Mouse (Mus musculus) c-Kit-negative CD71-positive TER-119-positive erythroid progenitor cells, embryonic 14.5 days (primary cell): ENCODE measurements around the gene Ube2h.

ENCODE experiments used
- DNase-seq: peaks from one replicate; pipeline ENCODE4 v3.0.0-alpha.2; 2013; ENCODE audit warnings: low read depth, low spot score

The Ube2h gene

DNA sequence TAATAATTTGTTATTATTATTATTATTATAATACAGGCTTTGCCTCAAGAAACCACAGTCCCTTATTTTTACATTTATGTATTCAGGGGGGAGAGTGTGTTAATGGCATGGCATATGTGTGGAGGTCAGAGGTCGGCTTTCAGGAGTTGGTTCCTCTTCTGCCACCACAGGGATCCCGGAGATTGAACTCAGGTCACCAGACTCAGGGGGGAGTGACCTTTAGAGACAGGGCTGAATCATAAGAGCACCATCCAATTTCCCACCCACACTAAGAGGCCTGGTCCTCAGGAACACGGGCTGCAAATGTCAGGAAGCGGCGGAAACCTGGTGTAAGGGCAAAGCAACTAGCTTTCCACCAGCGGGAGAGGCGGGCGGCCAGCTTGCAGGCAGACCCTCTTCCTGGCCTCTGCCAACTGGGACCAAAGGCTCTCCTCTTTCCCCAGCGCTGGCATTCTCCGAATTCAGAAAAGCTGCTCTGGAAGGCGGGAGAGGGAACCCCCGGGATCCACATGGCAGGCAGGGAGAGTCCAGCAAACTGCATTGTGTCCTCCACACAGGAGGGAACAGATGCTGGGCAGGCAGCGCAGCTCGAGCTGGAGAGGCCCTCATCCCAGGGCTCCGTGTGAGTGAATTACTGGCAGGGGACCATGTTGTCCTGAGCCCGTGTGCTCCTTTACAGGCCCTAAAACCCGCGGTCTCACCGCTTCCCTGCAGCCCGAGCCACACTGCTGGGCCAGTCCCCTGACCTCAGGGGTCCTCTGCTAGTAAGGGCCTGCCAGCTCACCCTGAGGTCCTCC lies 99.8 kb downstream of the Ube2h start:
- no peak for DNase-seq

DNA sequence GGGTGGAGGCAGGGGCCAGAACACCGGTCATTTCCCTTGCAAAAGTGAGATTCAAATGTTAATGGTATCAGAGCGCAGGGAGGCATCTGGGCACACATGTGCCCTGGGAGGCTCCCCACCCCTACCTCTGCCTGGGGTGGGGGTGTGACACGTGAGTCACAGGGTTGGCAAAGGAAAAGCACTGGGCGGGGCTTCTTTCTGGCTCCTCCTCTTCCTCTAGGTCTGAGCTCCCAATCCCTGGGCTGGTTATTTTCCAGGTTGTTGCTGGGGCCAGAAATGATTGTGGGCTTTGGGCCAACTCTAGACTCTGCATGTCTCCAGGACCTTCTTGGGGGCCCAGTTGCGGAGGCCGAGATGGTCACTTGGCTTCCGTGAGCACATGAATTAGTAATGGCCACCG lies 108.2 kb downstream of the Ube2h start:
- no peak for DNase-seq

DNA sequence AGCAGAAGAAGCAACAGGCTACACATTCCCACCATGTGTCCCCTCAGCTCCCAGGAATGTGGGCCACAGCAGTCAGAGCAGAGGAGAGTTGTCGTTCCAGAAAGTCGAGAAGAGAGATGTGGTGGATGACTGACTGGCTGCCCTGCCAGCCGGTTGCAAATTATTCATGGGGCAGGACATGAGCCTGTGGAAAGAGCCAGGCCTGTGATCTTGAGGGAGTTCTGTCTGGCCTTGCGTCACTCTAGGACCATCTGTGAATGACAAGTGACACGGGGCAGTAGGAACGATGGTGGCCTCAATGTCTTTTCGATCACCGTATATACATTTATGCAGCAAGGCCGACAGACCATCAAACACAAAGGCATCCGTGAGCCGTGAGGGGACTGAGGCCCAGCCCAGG lies 108.7 kb downstream of the Ube2h start:
- DNase-seq: no peak

DNA sequence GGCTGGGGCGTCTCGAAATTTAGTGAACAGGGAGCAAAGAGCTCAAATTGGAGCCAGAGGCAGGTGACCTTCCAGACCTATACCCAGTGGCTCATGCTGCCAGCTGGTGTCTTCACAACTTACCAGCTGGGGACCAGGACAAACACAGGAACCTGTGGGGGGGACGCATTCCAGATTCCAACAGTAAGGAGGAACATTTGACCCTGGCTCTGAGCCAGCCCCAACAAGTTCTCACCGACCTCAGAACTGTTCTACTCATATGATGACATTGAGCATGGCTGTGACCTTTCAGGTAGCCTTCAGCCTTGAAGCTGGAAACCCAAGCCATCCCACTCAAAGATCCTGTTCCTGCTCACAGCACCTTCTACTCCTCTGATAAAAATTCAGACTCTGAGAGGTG lies 120.7 kb downstream of the Ube2h start:
- DNase-seq: no peak

DNA sequence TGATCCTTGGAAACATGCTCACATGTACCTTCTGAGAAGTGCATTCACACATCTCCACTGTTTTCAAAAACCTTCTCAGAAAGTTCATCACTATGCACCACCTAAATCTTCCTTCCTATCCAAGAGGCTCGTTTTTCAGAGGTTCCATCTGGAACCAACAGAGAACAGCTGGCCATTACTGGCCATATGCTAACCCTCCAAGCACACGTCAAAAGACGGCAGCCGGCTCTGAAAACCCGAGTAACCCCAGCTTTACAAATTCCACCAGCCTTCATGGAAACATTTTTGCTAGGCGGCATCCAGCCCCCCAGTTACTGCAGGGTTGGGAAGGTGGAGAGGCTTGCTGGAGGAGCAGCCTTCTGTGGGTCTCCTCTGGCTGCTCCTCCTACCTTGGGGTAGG lies 122.3 kb downstream of the Ube2h start:
- no peak for DNase-seq

DNA sequence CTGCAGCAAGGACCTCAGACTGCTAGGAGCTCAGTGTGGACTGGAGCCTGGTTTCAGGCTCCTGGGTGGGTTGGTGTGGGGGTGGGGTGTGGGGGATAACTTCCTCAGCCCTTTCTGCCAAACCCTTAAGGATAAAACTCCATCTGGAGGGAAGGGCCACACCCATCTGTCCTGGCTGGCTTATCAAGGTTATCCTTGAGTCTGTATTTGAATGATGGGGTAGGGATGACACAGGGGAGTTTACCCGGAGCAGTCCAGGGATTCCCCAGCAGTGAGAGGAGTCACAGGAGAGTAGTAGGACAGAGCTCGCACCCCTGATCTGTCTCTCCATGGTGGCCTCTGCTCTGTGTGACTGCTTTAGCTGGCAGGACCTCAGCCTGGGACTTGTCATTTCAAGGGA lies 124.0 kb downstream of the Ube2h start:
- no peak for DNase-seq

DNA sequence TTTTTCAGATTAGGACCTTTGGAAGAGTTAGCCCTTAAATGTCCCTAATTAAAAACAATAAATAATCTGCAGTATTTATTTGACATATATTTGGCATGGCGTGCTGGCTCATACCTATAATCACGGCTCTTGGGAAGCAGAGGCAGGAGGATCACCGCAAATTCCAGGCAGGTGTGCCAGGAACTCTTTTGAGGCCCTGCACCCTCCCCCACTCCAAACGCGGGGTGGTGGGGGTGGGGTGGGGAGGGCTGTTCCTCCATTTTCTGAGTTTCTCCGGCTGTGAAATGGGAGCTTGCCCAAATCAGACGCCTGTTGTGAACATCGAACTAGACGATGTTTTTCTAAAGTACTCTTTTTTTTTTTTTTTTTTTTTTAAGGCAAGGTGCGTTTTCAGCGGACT lies 125.3 kb downstream of the Ube2h start:
- no peak for DNase-seq

DNA sequence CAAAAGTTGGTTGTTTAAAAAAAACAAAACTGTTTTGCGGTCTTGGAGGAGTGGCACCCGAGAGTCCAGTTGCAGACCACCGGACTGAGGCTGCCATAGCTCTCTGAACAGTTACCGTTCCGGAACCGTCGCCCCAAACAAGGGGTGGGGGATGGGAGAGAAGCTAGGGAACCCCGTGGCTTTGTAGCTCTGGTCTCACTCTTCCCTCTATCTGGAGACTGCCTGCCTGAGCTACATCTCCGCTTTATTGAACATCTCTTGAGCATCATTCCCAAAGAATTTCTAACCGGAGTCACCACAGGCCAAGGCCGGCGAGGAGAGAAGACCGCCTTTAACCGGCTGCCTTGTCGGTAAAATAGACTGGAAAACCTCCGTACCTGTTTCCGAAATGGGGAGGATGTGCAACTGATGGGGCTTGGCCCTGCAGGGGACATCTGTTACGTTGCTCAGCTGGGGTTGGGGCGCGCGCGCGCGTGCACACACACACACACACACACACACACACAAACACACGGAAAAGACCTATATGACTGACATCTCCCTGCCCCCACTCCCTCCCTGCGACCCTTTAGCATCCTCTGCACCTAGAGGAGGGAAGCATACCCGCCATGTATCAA lies 126.2 kb downstream of the Ube2h start:
- no peak for DNase-seq

DNA sequence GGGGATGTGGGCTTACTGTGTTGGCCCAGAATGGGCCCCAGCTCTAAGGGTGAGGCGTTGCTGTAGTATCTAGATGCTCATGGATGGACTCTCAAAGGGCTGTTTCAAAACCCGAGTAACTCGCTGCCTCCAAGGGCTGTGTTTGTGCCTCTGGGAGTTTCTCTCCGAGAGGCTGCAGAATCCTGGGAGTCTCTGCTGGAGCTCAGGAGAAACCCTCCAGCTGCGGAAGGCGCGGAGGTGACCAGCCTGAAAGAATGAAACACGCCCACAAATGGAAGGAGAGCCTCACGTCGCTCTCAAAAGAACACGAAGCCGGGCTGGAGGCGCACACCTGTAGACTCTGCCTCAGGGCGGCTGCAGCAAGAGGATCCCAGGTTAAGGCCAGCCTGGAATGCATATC lies 127.0 kb downstream of the Ube2h start:
- DNase-seq: no peak

DNA sequence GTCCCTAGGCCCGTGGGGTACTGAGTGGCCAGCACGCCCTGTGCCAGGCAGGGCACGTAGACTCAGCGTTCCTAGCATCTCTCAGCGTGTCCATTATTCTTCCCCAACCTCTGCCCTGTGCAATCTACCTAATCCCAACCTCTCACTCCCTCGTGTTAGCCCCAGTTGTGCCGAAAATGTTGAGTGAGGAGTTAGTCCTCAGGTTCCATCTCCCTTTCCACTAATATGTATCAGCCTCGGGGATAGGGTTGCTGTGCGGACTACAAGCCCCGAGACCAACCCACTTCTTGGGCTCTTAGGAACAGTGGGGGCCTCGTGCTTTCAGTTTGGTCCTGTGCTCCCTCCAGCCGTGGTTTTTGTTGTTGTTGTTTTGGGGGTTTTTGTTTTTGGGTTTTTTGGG lies 127.8 kb downstream of the Ube2h start:
- DNase-seq: no peak

DNA sequence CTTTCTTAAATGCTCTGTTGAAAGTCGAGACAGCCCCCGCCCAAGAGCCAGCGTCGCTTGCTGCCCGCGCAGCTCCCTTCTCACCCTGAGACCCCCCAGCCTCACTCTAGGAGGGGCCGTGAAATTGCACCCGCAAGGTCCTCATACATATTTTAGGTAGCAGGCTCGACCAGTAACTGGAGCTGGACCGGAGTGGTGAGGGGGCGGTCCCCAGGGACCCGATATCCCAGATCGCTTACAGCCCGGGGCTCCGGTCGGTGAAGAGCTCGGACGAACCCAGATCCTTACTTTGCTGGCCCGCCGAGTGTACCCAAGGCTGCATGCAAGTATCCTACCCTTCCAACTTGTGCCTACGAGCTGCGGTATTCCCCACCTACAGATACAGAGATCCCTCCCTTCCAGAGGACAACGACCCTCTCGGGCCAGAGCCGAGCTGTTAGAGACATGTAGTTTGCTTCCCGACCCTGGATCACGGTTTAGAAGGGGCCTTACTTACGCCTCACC lies 128.4 kb downstream of the Ube2h start:
- no peak for DNase-seq

DNA sequence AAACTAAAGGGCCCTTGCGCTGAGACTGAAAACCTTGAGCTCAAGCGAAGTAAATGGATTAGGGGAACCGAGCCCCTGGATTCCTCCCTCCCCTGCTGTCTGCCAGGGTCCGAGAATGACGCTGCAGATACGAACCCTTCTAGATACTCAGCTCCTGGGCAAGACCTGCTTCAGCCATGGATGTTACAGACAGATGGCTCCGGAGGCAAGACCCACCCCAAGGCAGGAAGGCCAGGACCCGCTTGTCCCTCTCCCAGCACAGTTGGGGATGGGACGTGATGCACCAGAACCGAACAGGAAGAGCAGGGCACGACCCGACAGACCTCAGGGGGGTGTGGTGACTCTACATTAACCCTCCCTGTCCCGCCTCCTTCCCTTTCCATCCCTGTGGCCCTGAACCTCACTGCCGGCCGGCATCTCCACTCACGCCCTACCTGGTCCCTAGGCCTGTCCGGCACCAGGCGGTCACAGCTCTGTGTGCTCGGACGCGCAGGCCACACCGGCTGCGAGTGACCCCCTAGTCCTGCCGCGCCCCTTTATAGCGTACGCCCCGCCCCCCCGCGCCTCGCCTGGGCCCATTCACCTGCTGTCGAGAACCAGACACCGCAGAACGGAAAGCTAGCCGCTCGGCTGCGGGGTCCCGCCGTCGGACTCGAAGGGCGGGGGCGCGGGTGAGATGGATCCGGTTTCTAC lies 129.0 kb downstream of the Ube2h start:
- DNase-seq: no peak

DNA sequence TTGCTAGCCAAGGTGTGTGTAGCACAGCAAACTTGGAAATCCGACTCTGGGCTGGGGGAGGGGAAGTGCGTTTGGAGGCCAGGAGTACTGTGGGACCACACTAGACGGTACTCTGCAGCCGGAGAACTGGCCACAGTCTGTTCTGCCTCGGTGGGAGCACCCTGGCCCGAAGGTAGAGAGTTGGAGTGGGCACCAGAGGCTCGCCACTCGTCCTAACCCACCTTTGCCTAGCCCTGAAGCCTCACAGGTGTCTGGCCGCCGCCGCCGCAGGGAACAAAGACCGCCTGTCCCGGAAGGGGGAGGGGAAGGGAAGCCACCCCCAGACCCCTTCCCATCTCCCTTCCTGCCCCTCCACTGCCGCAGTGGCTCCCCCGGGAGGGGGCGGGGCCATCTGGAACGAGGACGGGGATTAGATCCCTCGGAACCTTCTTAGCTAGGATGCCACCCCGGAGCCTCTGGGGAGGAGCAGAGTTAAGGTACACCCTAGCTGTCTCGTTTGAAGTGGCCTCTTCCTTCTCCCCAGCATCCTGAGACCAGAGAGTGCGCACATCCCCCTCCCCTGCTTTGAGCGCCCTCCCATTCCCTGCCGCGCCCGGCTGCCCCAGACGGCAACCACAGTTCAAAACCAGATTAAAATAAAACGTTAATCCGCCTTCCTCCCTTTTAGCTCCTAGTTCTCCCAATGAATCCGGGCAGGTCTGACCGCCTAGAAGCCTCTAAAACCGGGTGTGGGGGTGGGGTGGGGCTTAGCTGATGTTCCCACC lies 129.7 kb downstream of the Ube2h start:
- no peak for DNase-seq

DNA sequence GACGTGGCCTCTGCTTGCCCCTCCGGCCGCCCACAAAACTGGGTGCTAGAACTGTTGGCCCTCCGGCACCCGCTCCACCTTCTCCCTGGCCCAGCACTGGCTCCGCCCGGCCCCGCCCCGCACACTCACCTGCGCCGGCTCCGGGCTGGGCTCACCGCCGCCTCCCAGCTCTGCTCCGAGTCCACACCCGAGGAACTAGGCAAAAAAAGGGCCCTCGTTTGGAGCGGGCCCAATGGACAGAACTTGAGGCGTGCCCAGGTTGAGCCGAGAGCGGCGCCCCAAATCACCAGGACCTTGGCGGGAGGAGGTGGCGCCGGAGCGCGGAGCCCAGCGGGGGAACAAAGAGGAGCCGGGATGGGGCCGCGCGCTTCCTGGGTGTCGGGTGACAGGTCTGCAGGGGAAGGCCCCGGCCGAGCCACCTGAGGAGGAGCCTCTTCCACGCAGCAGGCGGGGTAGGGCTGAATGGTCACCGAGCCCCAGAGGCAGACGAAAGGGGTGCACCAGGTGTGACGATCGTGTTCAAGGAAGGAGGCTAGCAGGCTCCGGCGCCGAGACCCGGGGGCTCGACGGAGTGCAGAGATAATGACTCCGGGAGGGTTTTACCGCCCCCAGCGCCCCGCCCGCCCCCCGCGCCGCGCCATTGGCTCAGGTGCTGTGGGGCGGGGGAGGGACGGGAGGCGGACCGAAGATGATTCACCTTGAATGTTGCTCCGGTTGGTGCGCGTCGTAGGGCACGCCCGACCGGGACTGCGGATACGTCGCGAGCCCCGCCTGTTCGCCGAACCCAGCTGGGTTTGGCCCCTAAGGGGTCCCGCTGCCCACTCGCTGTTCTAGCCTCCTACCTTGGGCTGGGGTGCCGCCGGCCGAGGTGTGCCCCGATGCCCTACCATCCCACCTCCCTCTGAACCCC lies 130.5 kb downstream of the Ube2h start:
- no peak for DNase-seq

DNA sequence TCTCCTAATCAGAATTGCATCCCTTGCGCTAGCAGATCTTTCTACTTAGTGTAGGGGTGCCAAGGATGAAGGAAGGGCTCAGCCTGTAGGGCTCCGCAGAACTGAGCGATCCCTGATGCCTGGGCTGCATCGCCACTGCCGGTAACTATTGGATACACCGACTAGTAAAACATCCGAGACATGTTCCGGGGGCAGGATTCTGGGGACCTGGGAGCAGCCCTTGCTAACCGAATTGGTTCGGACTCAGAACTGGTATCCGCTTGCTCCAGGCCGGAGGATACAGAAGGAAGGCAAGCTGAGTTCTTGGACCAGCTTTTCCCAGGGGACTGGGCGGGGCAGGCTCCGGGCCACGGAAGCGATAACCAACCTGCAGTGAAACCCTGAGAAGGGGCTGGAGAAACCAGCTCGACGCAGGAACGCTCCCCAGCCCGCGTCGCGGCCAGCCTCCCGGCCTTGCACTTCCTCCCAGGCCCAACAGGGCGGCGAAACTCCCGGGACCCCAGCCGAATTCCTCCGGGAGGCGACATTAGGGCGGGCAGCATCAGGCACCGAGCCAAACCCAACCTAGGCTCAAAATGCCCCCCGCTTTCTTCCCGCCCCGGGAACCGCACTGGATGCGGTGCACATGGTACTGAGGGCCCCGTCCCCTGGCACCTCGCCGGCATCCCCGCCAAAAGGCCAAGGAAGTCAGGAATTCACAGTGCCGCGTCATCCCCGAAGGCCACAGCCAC lies 131.4 kb downstream of the Ube2h start:
- no peak for DNase-seq

DNA sequence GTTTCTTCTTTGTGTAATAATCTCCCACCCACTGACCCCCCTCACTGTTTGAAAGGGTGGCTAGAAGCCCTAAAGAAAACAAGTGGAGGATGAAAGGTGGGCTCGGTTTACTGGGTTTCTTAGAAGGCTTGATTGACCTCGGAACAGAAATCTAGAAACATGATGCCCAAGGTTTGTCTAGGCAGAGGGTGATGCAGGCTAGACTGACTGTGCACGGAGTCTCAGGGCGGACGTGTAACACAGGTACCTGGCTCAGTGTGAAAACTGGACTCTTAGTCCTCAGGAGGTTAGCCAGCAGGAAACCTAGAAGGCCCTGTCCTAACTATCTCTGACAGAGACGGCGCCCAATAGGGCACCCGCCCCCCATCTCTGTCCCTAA lies 131.9 kb downstream of the Ube2h start:
- no peak for DNase-seq

DNA sequence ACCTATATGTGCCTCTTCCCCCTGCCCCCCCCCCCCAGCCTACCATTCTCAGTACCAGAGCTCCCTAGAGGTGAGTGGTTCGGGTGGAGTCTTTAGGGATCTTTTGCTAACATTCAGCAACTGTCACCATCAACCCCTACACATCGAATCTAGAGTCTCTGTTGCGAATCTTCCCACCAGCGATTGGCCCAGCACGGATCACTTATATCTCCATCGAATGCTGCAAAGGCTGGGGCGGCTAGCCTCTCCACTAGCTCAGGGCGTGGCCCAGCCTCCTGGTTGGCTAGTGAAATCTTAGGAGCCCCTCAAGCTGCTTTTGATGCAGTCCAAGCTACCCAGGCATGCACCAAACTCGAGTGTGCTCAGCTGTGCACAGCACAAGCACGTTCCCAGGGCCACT lies 132.4 kb downstream of the Ube2h start:
- no peak for DNase-seq

DNA sequence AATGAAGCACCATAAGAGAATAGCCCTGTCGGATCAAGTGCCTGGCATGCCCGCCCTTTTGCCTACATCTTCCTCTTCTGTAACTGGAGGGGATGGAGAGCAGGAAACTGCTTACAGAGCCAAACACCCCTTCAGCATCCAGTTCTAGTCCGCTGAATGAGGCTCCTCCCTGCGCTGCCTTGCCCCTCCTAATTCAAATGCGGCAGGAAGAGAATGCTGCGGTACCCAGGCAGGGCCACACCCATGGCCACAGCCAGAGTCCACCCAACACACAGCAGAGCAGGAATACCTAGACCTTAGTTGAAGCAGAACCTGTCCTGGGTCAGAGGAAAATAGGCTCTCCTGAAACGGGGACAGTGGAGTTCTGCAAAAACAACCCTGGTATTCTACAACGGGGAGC lies 133.1 kb downstream of the Ube2h start:
- no peak for DNase-seq

DNA sequence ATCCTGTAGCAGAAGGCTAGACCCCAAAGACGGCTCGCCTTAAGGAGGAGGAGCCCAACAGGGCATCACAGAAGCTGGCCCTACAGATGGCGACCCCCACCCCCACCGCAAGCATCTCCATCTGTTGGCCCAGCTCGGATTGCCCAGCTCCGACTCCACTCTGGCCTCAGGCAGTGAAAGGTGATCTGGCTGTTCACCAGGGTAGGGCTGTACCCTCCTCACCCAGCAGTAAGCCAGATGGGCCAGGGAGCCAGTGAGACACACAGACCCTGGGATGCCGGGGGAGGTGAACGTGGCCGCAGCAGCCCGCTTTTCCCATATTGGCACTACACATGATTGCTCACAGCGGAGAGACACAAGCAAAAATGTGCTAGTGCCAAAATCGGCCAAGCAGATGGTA lies 135.2 kb downstream of the Ube2h start:
- no peak for DNase-seq

DNA sequence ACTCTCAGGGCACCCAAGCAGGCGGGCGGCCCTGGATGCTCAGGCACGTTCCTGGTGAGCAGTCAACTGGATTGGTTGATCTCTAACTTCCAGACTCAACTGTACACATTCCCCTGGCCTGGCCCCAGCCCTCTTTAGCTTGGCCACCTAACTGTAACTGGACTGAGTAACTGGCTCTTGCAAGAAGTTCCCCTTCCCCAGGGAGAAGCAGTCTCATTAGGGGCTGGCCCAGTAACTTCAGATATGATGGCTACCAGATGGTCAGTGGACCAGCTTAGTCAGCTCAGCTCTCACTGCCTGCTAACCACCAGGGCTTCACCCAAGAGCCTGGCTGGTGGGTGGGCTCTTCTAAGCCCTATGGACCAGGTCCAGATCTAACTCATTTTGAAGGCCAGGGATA lies 136.1 kb downstream of the Ube2h start:
- DNase-seq: no peak
